ENCODE assay signal across 8 mouse cellular contexts in the genomic region with DNA sequence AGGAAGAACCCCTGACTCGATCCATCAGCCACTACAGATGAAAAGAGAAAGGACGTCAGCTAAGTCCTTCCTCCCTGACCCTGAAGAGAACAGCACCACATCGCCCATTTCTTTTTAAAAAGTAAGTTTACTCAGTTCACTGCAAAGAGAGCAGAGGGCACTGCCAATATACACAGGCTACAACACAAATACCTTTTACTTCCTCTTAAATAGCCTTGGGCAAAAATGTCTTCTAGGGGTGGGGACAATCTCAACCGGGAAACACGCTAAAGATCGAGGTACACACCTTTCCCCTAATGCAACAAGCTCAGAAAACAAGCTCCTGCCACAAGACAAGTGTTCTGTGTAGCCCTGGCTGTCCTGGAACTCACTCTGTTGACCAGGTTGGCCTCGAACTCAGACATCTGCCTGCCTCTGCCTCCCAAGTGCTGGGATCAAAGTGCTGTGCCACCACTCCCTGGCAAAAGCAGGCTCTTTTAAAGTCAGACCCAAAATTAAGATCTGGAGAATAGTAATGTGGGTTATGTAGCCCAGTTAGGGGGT. TPM values are rescaled to one million over a fixed set of nuclear protein-coding genes. Genes with fewer than 3 reads are reported as not detected.
DNase-seq lines count a peak whose midpoint lies in the region; ATAC-seq and TF ChIP-seq lines count a peak whose summit lies in the region.

No protein-coding gene starts in this region.

- intact Hi-C loops in heart, postnatal 25 days (cut with DNase I): loop anchor here (10.0 kb wide), 1 partner anchor 368 kb away; no protein-coding TSS in a partner anchor

- no peak for TF ChIP-seq RAD21 in CH12.LX (IDR thresholded peaks at IDR 0.05; ENCODE audit: low read depth, low read length)

- peaks cover 48% of the 10 kb centered on the region for H3K36me3 ChIP-seq in heart, embryonic 13.5 days
- peaks cover 37 to 48% of the 10 kb centered on the region in 2 experiments for H3K36me3 ChIP-seq in CH12.LX (replicated peaks in 1 of 2; ENCODE audit: control insufficient read depth in 1 of 2, insufficient read depth in 1 of 2, low read length in 1 of 2)
- peaks cover 26% of the 10 kb centered on the region for H3K36me3 ChIP-seq in forebrain, embryonic 16.5 days (ENCODE audit: control insufficient read depth, insufficient read depth)
- peaks cover 29% of the 10 kb centered on the region for H3K36me3 ChIP-seq in lung, embryonic 16.5 days (ENCODE audit: control insufficient read depth, insufficient read depth, low read length)

- peaks cover 27% of the 10 kb centered on the region for H3K79me2 ChIP-seq in CH12.LX (replicated peaks; ENCODE audit: control insufficient read depth, extremely low read depth, insufficient read depth, poor library complexity, severe bottlenecking)

- H3K27me3 ChIP-seq in heart, embryonic 13.5 days (replicated peaks): no peaks in the 10 kb centered on the region
- H3K27me3 ChIP-seq in CH12.LX (replicated peaks): no peaks in the 10 kb centered on the region
- no peaks in the 10 kb centered on the region for H3K27me3 ChIP-seq in forebrain, embryonic 16.5 days (replicated peaks; ENCODE audit: control insufficient read depth, insufficient read depth, low read length)
- no peaks in the 10 kb centered on the region for H3K27me3 ChIP-seq in lung, embryonic 16.5 days (ENCODE audit: control insufficient read depth, insufficient read depth, low read depth, low read length)

- in situ Hi-C loops in CH12.LX (cut with MboI; ENCODE audit: low pct_ligation_motif_present, low pct_unique_long_range_greater_than_20kb, low sequenced_read_pairs): no loop called here

- no peak for ATAC-seq in heart, embryonic 13.5 days (ENCODE audit: extremely low read depth, insufficient number of reproducible peaks, low FRiP score, low TSS enrichment)
- no peak for ATAC-seq in forebrain, embryonic 16.5 days
- ATAC-seq in lung, embryonic 16.5 days (ENCODE audit: low read depth): no peak
- ATAC-seq in granulocyte monocyte progenitor cell, adult 5-6 weeks (replicated peaks; ENCODE audit: poor library complexity, severe bottlenecking): no peak
- ATAC-seq in activated CD4-positive, CD25-positive, alpha-beta regulatory T cell, adult 4 months: no peak

- dilution Hi-C loops in CH12.LX (cut with MboI; ENCODE audit: extremely low pct_ligation_motif_present, extremely low pct_unique_long_range_greater_than_20kb, low sequenced_read_pairs): no loop called here

- no peak for DNase-seq in heart, postnatal 25 days (ENCODE audit: low spot score)
- no peak for DNase-seq in CH12.LX (ENCODE audit: extremely low read depth)
- no peak for DNase-seq in frontal cortex, adult 2 months (ENCODE audit: extremely low spot score in 1 of 2, low spot score in 1 of 2)

- 74% methylated on average over 7 of the region's 7 CpGs for WGBS in heart, embryonic 13.5 days
- 82% methylated on average over 7 of the region's 7 CpGs for WGBS in forebrain, embryonic 16.5 days
- 68% methylated on average over 7 of the region's 7 CpGs for WGBS in lung, embryonic 16.5 days

- H3K4me3 ChIP-seq in heart, embryonic 13.5 days: peak overlapping the region; percentile 95
- peak overlapping the region in 2 of 3 experiments; percentile 80 to 93 for H3K4me3 ChIP-seq in CH12.LX (replicated peaks in 1 of 3; ENCODE audit: low read depth in 2 of 3, low read length in 2 of 3, poor library complexity in 1 of 3)
- no peak overlapping the region for H3K4me3 ChIP-seq in forebrain, embryonic 16.5 days (replicated peaks; ENCODE audit: low read length)
- H3K4me3 ChIP-seq in lung, embryonic 16.5 days (ENCODE audit: low read length): peak overlapping the region; percentile 88

- peak overlapping the region; percentile 92 for H3K9ac ChIP-seq in heart, embryonic 13.5 days
- H3K9ac ChIP-seq in CH12.LX (ENCODE audit: insufficient read depth, low read depth): peak overlapping the region; percentile 90
- H3K9ac ChIP-seq in forebrain, embryonic 16.5 days (replicated peaks; ENCODE audit: low read depth, low read length): no peak overlapping the region
- peak overlapping the region; percentile 91 for H3K9ac ChIP-seq in lung, embryonic 16.5 days (ENCODE audit: low read length)

- no peak for TF ChIP-seq CTCF in CH12.LX (conservative IDR thresholded peaks at IDR 0.05 in 1 of 2, IDR thresholded peaks at IDR 0.05 in 1 of 2; ENCODE audit: low read depth in 2 of 2, low read length in 2 of 2)

- H3K4me2 ChIP-seq in heart, embryonic 13.5 days: peak overlapping the region; percentile 96
- peak overlapping the region; percentile 89 for H3K4me2 ChIP-seq in CH12.LX (ENCODE audit: insufficient read depth, low read depth, poor library complexity, severe bottlenecking)
- peak overlapping the region; percentile 96 for H3K4me2 ChIP-seq in forebrain, embryonic 16.5 days (ENCODE audit: low read length)
- H3K4me2 ChIP-seq in lung, embryonic 16.5 days (ENCODE audit: low read depth, low read length): peak overlapping the region; percentile 83

- peak overlapping the region; percentile 86; the same call in 1 of the 2 replicates for H3K27ac ChIP-seq in heart, embryonic 13.5 days (replicated peaks)
- H3K27ac ChIP-seq in CH12.LX (ENCODE audit: insufficient read depth, low read depth): no peak overlapping the region
- no peak overlapping the region for H3K27ac ChIP-seq in forebrain, embryonic 16.5 days (ENCODE audit: low read length)
- peak overlapping the region; percentile 89 for H3K27ac ChIP-seq in lung, embryonic 16.5 days (ENCODE audit: low read length)

- no peaks in the 10 kb centered on the region for H3K9me3 ChIP-seq in heart, embryonic 13.5 days
- no peaks in the 10 kb centered on the region for H3K9me3 ChIP-seq in CH12.LX (replicated peaks; ENCODE audit: low read length)
- H3K9me3 ChIP-seq in forebrain, embryonic 16.5 days (ENCODE audit: control insufficient read depth, low read length): no peaks in the 10 kb centered on the region
- H3K9me3 ChIP-seq in lung, embryonic 16.5 days (ENCODE audit: control insufficient read depth, low read length): no peaks in the 10 kb centered on the region

- no peak for TF ChIP-seq EP300 in CH12.LX (IDR thresholded peaks at IDR 0.05; ENCODE audit: low read length)

- H3K4me1 ChIP-seq in heart, embryonic 13.5 days: peaks cover 56% of the 10 kb centered on the region
- H3K4me1 ChIP-seq in CH12.LX (ENCODE audit: control insufficient read depth in 1 of 2, insufficient read depth in 2 of 2): peaks cover 0 to 20% of the 10 kb centered on the region in 2 experiments; a peak in 2 of 4 replicates
- H3K4me1 ChIP-seq in forebrain, embryonic 16.5 days (replicated peaks; ENCODE audit: control insufficient read depth, insufficient read depth, low read length): peaks cover 15% of the 10 kb centered on the region
- peaks cover 13% of the 10 kb centered on the region for H3K4me1 ChIP-seq in lung, embryonic 16.5 days (replicated peaks; ENCODE audit: control insufficient read depth, insufficient read depth, low read length)

- TF ChIP-seq POLR2A in CH12.LX (IDR thresholded peaks at IDR 0.05; ENCODE audit: low read depth, low read length): no peak

TF ChIP-seq in CH12.LX, 34 proteins besides CTCF, POLR2A, EP300 and RAD21:
- TF ChIP-seq BHLHE40 (IDR thresholded peaks at IDR 0.05; ENCODE audit: low read depth, low read length): no peak
- no peak for TF ChIP-seq MAZ (IDR thresholded peaks at IDR 0.05; ENCODE audit: low read depth, low read length)
- TF ChIP-seq CHD1 (IDR thresholded peaks at IDR 0.05; ENCODE audit: low read depth, low read length): no peak
- no peak for TF ChIP-seq NRF1 (IDR thresholded peaks at IDR 0.05; ENCODE audit: low read depth, low read length)
- TF ChIP-seq KAT2A (IDR thresholded peaks at IDR 0.05; ENCODE audit: insufficient replicate concordance, low read length): no peak
- no peak for TF ChIP-seq CHD2 (IDR thresholded peaks at IDR 0.05; ENCODE audit: low read length)
- no peak for TF ChIP-seq MXI1 (IDR thresholded peaks at IDR 0.05; ENCODE audit: low read depth, low read length)
- TF ChIP-seq PAX5 (IDR thresholded peaks at IDR 0.05; ENCODE audit: low read length): no peak

RNA-seq across cellular contexts. Expression of a gene that starts 1.6 kb away (rescaled TPM):
- polyA plus RNA-seq in heart, embryonic 13.5 days (2015; fragmentation: Nextera tagmentation; extraction: Ambion mirVana): 43.1 and 43.9 TPM in 2 replicates
- 10 to 100 TPM; 47.0 to 49.6 TPM for total RNA-seq in heart, postnatal 25 days (2021)
- total RNA-seq in CH12.LX (2012; rRNA removed) (18.4 and 20.1 TPM in 2 replicates), CH12.LX (2014; rRNA removed) (19.8 and 24.1 TPM in 2 replicates)
- polyA plus RNA-seq in CH12.LX (2012; ENCODE audit: insufficient read length, low read depth): 23.6 and 26.8 TPM in 2 replicates
- 53.4 and 55.5 TPM in 2 replicates for polyA plus RNA-seq in forebrain, embryonic 16.5 days (2015; fragmentation: Nextera tagmentation; extraction: Ambion mirVana)
- 80.2 and 82.8 TPM in 2 replicates for polyA plus RNA-seq in lung, embryonic 16.5 days (2015; fragmentation: Nextera tagmentation; extraction: Ambion mirVana)
- 47.5 and 48.3 TPM in 2 replicates for total RNA-seq in granulocyte monocyte progenitor cell, adult 5-6 weeks (2014; fragmentation: Nextera tagmentation)
- total RNA-seq in granulocyte monocyte progenitor cell, adult 5-6 weeks (2017): 17.2 and 20.8 TPM in 2 replicates
- polyA plus RNA-seq in frontal cortex, adult 2 months (2012; rRNA removed): 44.1 and 48.9 TPM in 2 replicates
- 10 to 100 TPM; 36.1 to 43.3 TPM for polyA plus RNA-seq in activated CD4-positive, CD25-positive, alpha-beta regulatory T cell, adult 4 months (2017; shearing (Covaris generic))

Comparison
In these comparisons a context has a peak if more than half of its experiments do, and no peak if none do; other contexts are left out.
1. H3K27ac ChIP-seq: peak in heart, embryonic 13.5 days (single experiment) and lung, embryonic 16.5 days (single experiment); none in CH12.LX (single experiment) and forebrain, embryonic 16.5 days (single experiment).
2. Peak in every context shown above with its lines, with median percentiles within 50 percentile points of each other: H3K4me2 ChIP-seq.